Mouse (Mus musculus): Measurements from ENCODE around the gene Ehd1. TPM values are rescaled to one million over a fixed set of nuclear protein-coding genes. Genes with fewer than 3 reads are reported as not detected.

The Ehd1 gene
- polyA plus RNA-seq, 2 experiments, result 68.7 to 160 TPM

GRCm38 (mm10) chr19:6315573-6315972, 39.0 kb downstream of the Ehd1 start:
- Histone ChIP-seq H3K27me3 (ENCODE audit: control insufficient read depth, insufficient read depth, low read length) (no peaks in the 10 kb centered on the region), H3K4me1 (ENCODE audit: control insufficient read depth, insufficient read depth, low read length) (no peaks in the 10 kb centered on the region), H3K36me3 (ENCODE audit: control insufficient read depth, insufficient read depth, low read length) (peaks cover 76% of the 10 kb centered on the region), H3K9ac (ENCODE audit: low read depth, low read length, severe bottlenecking) (no peak overlapping the region), H3K4me3 (replicated peaks; ENCODE audit: low read length) (no peak overlapping the region), H3K4me2 (replicated peaks; ENCODE audit: low read depth, low read length, severe bottlenecking) (no peak overlapping the region), H3K27ac (replicated peaks; ENCODE audit: low read depth, low read length) (no peak overlapping the region), H3K9me3 (ENCODE audit: control insufficient read depth, low read length) (no peaks in the 10 kb centered on the region)
- ATAC-seq (ENCODE audit: low FRiP score, low read depth) (no peak), DNase-seq (ENCODE audit: low spot score) (no peak)
- TF ChIP-seq POLR2A (IDR thresholded peaks at IDR 0.05; ENCODE audit: borderline replicate concordance, extremely low read depth, insufficient read depth, insufficient read length), result no peak
- 79% methylated on average over 14 of the region's 14 CpGs for WGBS

DNA sequence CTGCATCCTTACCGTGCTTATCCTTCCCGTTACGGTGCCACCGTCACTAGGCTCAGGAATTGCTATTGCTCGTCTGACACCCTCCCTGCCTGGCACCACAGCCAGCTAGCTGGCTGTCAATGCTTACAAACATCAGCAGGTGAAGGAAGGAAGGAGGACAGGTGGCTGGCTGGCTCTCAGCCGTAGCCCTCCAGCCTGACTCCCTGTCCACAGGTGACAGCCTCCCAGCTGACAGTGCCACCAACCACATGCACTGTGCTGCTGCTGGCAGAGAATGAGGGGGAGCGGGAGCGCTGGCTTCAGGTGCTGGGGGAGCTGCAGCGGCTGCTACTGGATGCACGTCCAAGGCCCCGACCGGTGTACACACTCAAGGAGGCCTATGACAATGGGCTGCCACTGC, 41.6 kb downstream of the Ehd1 start:
- Histone ChIP-seq H3K27me3 (ENCODE audit: control insufficient read depth, insufficient read depth, low read length) (no peaks in the 10 kb centered on the region), H3K9ac (ENCODE audit: low read depth, low read length, severe bottlenecking) (no peak overlapping the region), H3K36me3 (ENCODE audit: control insufficient read depth, insufficient read depth, low read length) (peaks cover 84% of the 10 kb centered on the region), H3K4me1 (ENCODE audit: control insufficient read depth, insufficient read depth, low read length) (no peaks in the 10 kb centered on the region), H3K27ac (replicated peaks; ENCODE audit: low read depth, low read length) (no peak overlapping the region), H3K4me2 (replicated peaks; ENCODE audit: low read depth, low read length, severe bottlenecking) (no peak overlapping the region), H3K9me3 (ENCODE audit: control insufficient read depth, low read length) (no peaks in the 10 kb centered on the region), H3K4me3 (replicated peaks; ENCODE audit: low read length) (no peak overlapping the region)
- 92% methylated on average over 12 of the region's 12 CpGs for WGBS
- no peak for TF ChIP-seq POLR2A (IDR thresholded peaks at IDR 0.05; ENCODE audit: borderline replicate concordance, extremely low read depth, insufficient read depth, insufficient read length)
- ATAC-seq (ENCODE audit: low FRiP score, low read depth) (no peak), DNase-seq (ENCODE audit: low spot score) (no peak)

DNA sequence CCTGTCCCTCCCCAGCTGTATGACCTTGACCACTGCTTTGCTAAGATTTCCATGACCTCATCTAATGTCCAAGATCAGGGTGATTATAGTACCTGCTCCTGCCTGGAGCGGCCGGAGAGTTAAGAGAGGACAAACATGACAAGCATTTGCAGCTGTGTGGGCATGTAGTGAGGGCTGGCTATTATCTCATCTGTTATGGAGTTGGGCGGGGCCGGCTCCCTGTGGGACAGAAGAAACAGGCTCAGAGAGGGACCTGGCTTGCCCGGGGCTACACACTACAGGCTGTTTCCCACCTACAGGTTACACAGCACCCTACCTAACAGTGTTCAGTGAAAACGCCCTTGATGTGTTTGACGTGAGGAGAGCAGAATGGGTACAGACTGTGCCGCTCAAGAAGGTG, 44.8 kb downstream of the Ehd1 start:
- no peaks in the 10 kb centered on the region for H3K9me3 ChIP-seq (ENCODE audit: control insufficient read depth, low read length)
- no peak for TF ChIP-seq POLR2A (IDR thresholded peaks at IDR 0.05; ENCODE audit: borderline replicate concordance, extremely low read depth, insufficient read depth, insufficient read length)
- peaks cover 64% of the 10 kb centered on the region for H3K36me3 ChIP-seq (ENCODE audit: control insufficient read depth, insufficient read depth, low read length)
- no peak overlapping the region for H3K4me2 ChIP-seq (replicated peaks; ENCODE audit: low read depth, low read length, severe bottlenecking)
- WGBS, result 70% methylated on average over 8 of the region's 8 CpGs
- no peaks in the 10 kb centered on the region for H3K4me1 ChIP-seq (ENCODE audit: control insufficient read depth, insufficient read depth, low read length)
- ATAC-seq (ENCODE audit: low FRiP score, low read depth) (no peak), DNase-seq (ENCODE audit: low spot score) (no peak)
- no peak overlapping the region for H3K9ac ChIP-seq (ENCODE audit: low read depth, low read length, severe bottlenecking)
- H3K27me3 ChIP-seq (ENCODE audit: control insufficient read depth, insufficient read depth, low read length), result no peaks in the 10 kb centered on the region
- no peak overlapping the region for H3K4me3 ChIP-seq (replicated peaks; ENCODE audit: low read length)
- no peak overlapping the region for H3K27ac ChIP-seq (replicated peaks; ENCODE audit: low read depth, low read length)

DNA sequence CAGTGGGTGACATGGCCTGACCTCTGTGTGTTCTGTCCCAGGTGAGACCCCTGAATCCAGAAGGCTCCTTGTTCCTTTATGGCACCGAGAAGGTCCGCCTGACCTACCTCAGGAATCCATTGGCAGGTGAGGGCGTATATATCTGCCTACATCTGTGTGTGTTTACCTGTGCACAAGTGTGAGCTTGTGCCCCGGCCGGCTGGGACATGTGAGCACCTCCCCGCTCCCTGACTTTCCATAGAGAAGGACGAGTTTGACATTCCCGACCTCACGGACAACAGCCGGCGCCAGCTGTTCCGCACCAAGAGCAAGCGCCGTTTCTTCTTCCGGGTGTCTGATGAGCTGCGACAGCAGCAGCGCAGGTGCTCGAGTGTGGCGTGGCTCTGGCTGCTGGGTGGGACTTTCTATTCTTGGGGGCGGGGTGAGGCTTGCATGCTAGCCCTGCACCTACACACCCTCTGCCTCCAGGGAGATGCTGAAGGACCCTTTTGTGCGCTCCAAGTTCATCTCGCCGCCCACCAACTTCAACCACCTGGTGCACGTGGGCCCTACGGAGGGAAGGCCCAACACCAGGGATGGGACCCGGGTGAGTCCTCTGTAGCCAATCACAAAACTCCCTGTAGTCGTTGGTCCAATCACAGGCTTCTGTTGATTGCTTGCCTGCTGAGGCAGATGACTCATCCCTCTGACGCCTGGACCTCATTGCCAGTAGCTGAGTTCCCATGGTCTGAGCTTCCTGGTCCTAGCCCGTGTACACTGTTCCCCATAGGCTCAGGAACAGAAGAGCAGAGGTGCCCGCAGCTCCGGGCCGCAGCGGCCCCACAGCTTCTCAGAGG, 45.5 kb downstream of the Ehd1 start:
- Histone ChIP-seq H3K36me3 (ENCODE audit: control insufficient read depth, insufficient read depth, low read length) (peaks cover 60% of the 10 kb centered on the region), H3K4me3 (replicated peaks; ENCODE audit: low read length) (no peak overlapping the region)
- WGBS, result 79% methylated on average over 33 of the region's 33 CpGs

DNA sequence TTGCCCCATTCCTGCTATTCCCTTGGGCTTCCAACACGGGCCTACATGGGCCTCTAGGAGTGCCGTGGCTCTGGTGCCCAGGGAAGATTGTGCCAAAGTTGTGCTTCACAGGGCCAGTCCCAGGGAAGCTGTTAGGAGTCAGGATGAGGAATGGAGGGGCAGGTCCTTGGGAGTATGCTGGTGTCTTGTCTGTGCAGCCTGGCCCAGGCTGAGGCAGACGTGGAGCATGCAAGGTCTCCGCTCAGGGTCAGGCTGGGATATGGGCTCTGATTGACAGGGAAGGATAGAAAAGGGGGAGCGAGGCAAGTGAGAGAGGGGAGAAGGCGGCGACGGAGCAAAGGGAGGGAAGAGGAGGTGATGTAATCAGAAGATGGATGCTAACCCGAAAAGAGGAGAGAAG, 48.2 kb downstream of the Ehd1 start:
- TF ChIP-seq POLR2A (IDR thresholded peaks at IDR 0.05; ENCODE audit: borderline replicate concordance, extremely low read depth, insufficient read depth, insufficient read length), result no peak
- H3K4me2 ChIP-seq (replicated peaks; ENCODE audit: low read depth, low read length, severe bottlenecking), result no peak overlapping the region
- H3K9me3 ChIP-seq (ENCODE audit: control insufficient read depth, low read length), result no peaks in the 10 kb centered on the region
- H3K27me3 ChIP-seq (ENCODE audit: control insufficient read depth, insufficient read depth, low read length), result no peaks in the 10 kb centered on the region
- ATAC-seq (ENCODE audit: low FRiP score, low read depth) (no peak), DNase-seq (ENCODE audit: low spot score) (no peak)
- H3K4me1 ChIP-seq (ENCODE audit: control insufficient read depth, insufficient read depth, low read length), result no peaks in the 10 kb centered on the region
- H3K27ac ChIP-seq (replicated peaks; ENCODE audit: low read depth, low read length), result no peak overlapping the region
- no peak overlapping the region for H3K4me3 ChIP-seq (replicated peaks; ENCODE audit: low read length)
- WGBS, result 86% methylated on average over 9 of the region's 9 CpGs
- no peak overlapping the region for H3K9ac ChIP-seq (ENCODE audit: low read depth, low read length, severe bottlenecking)
- peaks cover 40% of the 10 kb centered on the region for H3K36me3 ChIP-seq (ENCODE audit: control insufficient read depth, insufficient read depth, low read length)

More for the DNA sequence above, 45.5 kb downstream of the Ehd1 start:
- Histone ChIP-seq H3K9me3 (ENCODE audit: control insufficient read depth, low read length) (no peaks in the 10 kb centered on the region), H3K27ac (replicated peaks; ENCODE audit: low read depth, low read length) (no peak overlapping the region), H3K27me3 (ENCODE audit: control insufficient read depth, insufficient read depth, low read length) (no peaks in the 10 kb centered on the region), H3K9ac (ENCODE audit: low read depth, low read length, severe bottlenecking) (no peak overlapping the region), H3K4me2 (replicated peaks; ENCODE audit: low read depth, low read length, severe bottlenecking) (no peak overlapping the region), H3K4me1 (ENCODE audit: control insufficient read depth, insufficient read depth, low read length) (no peaks in the 10 kb centered on the region)
- no peak for DNase-seq (ENCODE audit: low spot score)
- ATAC-seq (ENCODE audit: low FRiP score, low read depth), result 0 out of 2 replicates have a peak, but pooled peaks have one; percentile 21
- no peak for TF ChIP-seq POLR2A (IDR thresholded peaks at IDR 0.05; ENCODE audit: borderline replicate concordance, extremely low read depth, insufficient read depth, insufficient read length)
